Mouse (Mus musculus): ENCODE data around the gene Ppm1l. TPM values are rescaled to one million over a fixed set of nuclear protein-coding genes. Genes with fewer than 3 reads are reported as not detected.

Gene Ppm1l
- total RNA-seq, 2 experiments from 2014 or later, result 78.5 to 82.1 TPM

DNA sequence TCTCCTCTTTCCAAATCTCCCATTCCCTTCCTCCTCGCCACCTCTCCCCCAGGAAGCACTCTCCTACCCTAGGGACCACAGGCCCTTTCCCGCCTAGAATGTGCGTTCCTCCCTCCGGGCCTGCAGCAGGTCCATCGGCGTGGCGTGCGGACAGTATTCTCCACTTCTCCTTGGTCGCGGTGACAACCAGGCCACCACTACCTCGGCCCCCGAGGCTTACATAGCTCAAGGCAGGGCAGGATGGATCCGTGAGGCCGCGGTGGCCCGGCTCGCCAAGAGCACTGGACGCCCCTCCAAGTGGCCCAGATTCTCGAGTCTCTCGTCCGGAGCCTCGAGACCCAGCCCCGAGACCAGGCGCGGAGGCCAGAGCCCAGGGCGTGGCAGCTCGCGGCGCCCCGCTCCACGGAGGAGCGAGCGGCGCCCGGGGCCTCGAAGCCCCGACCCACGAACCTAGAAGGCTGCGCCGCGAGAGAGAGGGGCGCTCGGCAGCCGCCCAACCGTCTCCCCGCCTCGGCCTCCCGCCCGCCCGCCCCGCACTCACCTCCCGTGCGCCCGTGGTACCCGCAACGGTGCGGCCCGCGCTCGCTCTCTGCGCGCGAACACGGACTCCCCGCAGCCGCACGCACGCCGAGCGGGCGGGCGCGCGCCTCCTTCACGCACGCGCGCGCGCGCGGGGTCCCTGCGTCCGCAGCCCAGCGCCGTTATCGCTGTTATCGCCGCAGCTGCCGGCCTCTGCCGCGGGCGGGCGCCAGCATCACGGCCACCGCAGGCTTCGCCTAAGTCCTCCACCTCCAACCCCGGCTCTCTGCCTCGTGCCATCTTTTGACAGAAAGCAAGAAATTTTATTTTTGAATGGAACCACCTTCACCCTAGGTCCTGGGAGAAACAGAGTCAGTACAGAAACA lies 281.9 kb downstream of the Ppm1l start, which contains the start of gene B3galnt1:
Gene B3galnt1 (minus strand): TSS at position 700 of the 905 bp plus-strand sequence.
- DNase-seq (ENCODE audit: low spot score in 2 of 2), result peak; percentile 55 to 67
- intact Hi-C loops (cut with DNase I), result loop anchor here (5.0 to 10.0 kb wide), 4 partner anchors 74 to 124 kb away; partner anchors contain the start of gene Nmd3

DNA sequence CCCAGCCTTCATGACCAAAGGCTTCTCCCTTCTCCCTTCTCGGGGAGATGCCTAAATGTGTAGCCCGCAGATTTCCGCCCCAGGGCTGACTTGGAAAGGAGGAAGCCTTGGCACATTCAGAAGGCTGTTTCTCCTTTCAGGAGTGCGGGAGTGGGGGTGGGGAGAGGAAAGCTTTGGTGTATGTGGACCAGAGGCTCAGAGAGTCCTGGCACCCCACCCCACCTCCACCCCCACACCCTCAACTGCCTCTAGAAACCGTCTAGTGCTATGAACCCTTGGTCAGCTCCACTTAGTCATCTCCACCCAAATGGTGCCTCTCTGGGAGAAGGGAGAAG lies 282.5 kb downstream of the Ppm1l start:
- intact Hi-C loops (cut with DNase I), result loop anchor here (5.0 to 10.0 kb wide), 4 partner anchors 73 to 123 kb away; partner anchors contain the start of gene Nmd3

DNA sequence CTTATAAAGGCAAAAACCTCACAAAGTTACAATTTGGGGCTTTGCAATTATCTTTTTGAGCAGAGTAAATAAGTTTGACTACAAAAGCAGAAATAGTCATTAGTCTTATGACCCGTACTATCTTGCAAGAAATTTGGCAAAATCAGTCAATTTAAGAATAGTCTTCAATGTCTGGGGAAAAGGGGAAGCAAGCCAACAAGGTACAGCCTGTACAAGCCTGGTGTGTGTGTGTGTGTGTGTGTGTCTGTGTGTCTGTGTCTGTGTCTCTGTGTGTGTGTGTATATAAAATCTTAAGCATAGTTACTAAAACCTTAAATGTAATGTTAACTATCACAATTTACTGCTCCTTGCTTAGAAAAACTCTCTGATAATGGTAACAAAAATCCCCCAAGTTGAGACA lies 290.3 kb downstream of the Ppm1l start:
- intact Hi-C loops (cut with DNase I), result no loop called here
- no peak for DNase-seq (ENCODE audit: low spot score in 2 of 2)

More for the DNA sequence above, 282.5 kb downstream of the Ppm1l start:
- DNase-seq (ENCODE audit: low spot score in 2 of 2), result peak in 1 of 2 experiments; percentile 23

DNA sequence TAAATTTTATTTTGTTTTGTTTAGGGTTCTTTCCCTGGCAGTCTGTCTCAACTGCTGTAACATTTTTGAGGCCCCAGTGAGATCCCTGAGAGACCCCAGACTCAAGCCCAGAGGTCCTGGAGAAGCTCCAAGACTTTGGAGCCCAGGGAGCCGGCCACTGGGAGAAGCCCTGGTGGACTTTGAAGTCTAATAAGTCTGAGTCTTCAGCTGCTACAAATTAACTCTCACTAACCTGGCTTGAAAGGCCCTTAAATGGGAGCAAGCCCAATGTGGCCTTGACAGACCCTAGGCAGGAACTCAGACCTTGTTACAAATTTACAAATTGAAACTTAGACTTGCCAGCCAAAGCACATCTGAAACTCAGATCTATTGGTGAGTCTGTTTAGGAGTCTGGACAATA lies 290.8 kb downstream of the Ppm1l start:
- intact Hi-C loops (cut with DNase I), result no loop called here
- no peak for DNase-seq (ENCODE audit: low spot score in 2 of 2)

DNA sequence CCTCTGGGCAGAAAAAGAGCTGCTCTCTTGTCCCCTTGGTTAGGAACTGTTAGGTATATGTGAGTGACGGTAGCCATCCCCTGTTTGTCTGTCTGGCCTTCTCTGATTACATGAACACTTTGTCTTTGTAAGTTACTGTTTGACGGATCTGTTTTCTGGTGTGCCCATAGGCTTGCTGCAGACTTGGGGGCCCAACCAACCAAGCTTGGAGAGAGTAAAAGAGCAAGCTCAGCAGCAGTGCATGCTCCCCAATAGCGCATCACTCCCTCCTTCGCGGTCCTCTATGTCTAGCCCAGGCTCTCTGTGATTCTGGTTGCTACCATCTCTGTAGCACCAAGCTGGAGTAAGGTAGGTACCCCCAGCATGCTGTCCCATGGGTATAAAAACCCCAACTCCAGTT lies 291.2 kb downstream of the Ppm1l start:
- DNase-seq (ENCODE audit: low spot score in 2 of 2), result no peak
- intact Hi-C loops (cut with DNase I), result no loop called here

Other genes with a start within 250 kb of the Ppm1l start
- gene Kpna4, start 189.7 kb upstream of the Ppm1l start, total RNA-seq (2021), result 10 to 100 TPM; 59.9 to 61.2 TPM
- not detected for gene Arl14, start 94.4 kb upstream of the Ppm1l start, total RNA-seq (2021)